Mouse (Mus musculus): ENCODE results near the gene Hepacam.
A peak's percentile ranks its signal among the peaks of the same experiment; 100 is the strongest.

GRCm38 (mm10) chr9:37384284-37385182 lies 17.4 kb downstream of the Hepacam start:
- 0 out of 2 replicates have a peak, but pooled peaks have one; percentile 25 for TF ChIP-seq POLR2A (IDR thresholded peaks at IDR 0.05; ENCODE audit: borderline replicate concordance, extremely low read depth, insufficient read depth, insufficient read length, poor library complexity, severe bottlenecking)
- peak; percentile 45; the same call in 1 of the 2 replicates for TF ChIP-seq CTCF (IDR thresholded peaks at IDR 0.05; ENCODE audit: borderline replicate concordance, extremely low read depth, insufficient read depth, insufficient read length)
